Mouse (Mus musculus): ENCODE data around the gene Amotl2.
"Not testable (repeated sequence)": the region's sequence is repeated elsewhere in the genome, so short reads cannot be mapped to it uniquely, and the experiment has no call there.

GRCm38 (mm10) chr9:102764540-102764939 lies 48.1 kb downstream of the Amotl2 start:
- not testable (repeated sequence) for TF ChIP-seq GATA1 (IDR thresholded peaks at IDR 0.05; ENCODE audit: low read depth, low read length); CTCF (IDR thresholded peaks at IDR 0.05 in 2 of 3, conservative IDR thresholded peaks at IDR 0.05 in 1 of 3; ENCODE audit: control insufficient read depth in 1 of 3, insufficient read depth in 1 of 3, low read depth in 2 of 3, low read length in 3 of 3, poor library complexity in 1 of 3, severe bottlenecking in 1 of 3); USF2 (IDR thresholded peaks at IDR 0.05; ENCODE audit: borderline replicate concordance in 1 of 2, insufficient read depth in 1 of 2, low read depth in 1 of 2, low read length in 2 of 2); SIN3A (IDR thresholded peaks at IDR 0.05; ENCODE audit: low read length); MYB (IDR thresholded peaks at IDR 0.05; ENCODE audit: low read depth, low read length); USF1 (IDR thresholded peaks at IDR 0.05; ENCODE audit: low read depth, low read length); POLR2A (IDR thresholded peaks at IDR 0.05; ENCODE audit: control insufficient read depth in 1 of 2, insufficient read depth in 1 of 2, low read depth in 1 of 2, low read length in 2 of 2, poor library complexity in 1 of 2); ZNF384 (IDR thresholded peaks at IDR 0.05; ENCODE audit: low read depth, low read length); NRF1 (IDR thresholded peaks at IDR 0.05; ENCODE audit: insufficient read depth, low read depth, low read length, poor library complexity, severe bottlenecking); EP300 (IDR thresholded peaks at IDR 0.05; ENCODE audit: low read depth in 1 of 2, low read length in 2 of 2); KAT2A (conservative IDR thresholded peaks at IDR 0.05; ENCODE audit: low read depth, low read length); CHD1 (IDR thresholded peaks at IDR 0.05; ENCODE audit: low read depth, low read length)

Measured in MEL (cell line).